Mouse (Mus musculus) thymus, adult 2 months (tissue): ENCODE results near the gene Frmd6. TPM values are rescaled to one million over a fixed set of nuclear protein-coding genes. Genes with fewer than 3 reads are reported as not detected.

Source experiments
- DNase-seq: peaks from one replicate; pipeline ENCODE4 v3.0.0; 2021
- H3K27ac ChIP-seq: fragments of 200-500 bp; 2 replicates; pipeline ENCODE4 v1.5.1; 2012; ENCODE audit warnings: low read length, control low read depth; ENCODE audit not compliant: control insufficient read depth, insufficient read depth
- H3K27me3 ChIP-seq: fragments of 200-500 bp; 2 replicates; pipeline ENCODE4 v1.6.1; 2012; ENCODE audit warnings: mild to moderate bottlenecking, low read length, moderate library complexity, mixed read lengths; ENCODE audit not compliant: control insufficient read depth, insufficient read depth
- H3K36me3 ChIP-seq: fragments of 200-500 bp; 2 replicates; pipeline ENCODE4 v1.6.1; 2012; ENCODE audit warnings: mild to moderate bottlenecking, low read length, moderate library complexity; ENCODE audit not compliant: control insufficient read depth, insufficient read depth
- H3K4me1 ChIP-seq: fragments of 200-500 bp; replicated peaks from 2 replicates; pipeline ENCODE4 v1.6.1; 2012; ENCODE audit warnings: low read length; ENCODE audit not compliant: control insufficient read depth, insufficient read depth
- H3K4me3 ChIP-seq: fragments of 200-500 bp; 2 replicates; pipeline ENCODE4 v1.5.1; 2012; ENCODE audit warnings: mild to moderate bottlenecking, low read length, control low read depth, moderate library complexity; ENCODE audit not compliant: control insufficient read depth, insufficient read depth
- CTCF ChIP-seq: fragments of 200-500 bp; IDR thresholded peaks from 2 replicates; pipeline ENCODE4 v1.5.1; 2012; ENCODE audit warnings: mild to moderate bottlenecking, control low read depth, low read length, moderate library complexity, borderline replicate concordance; ENCODE audit not compliant: control insufficient read depth, poor library complexity, insufficient read depth; ENCODE audit errors: extremely low read depth
- POLR2A ChIP-seq: fragments of 200-500 bp; IDR thresholded peaks from 2 replicates; pipeline ENCODE4 v1.6.1; 2012; ENCODE audit warnings: mild to moderate bottlenecking, low read length, control low read depth, moderate library complexity; ENCODE audit not compliant: control insufficient read depth, poor library complexity, insufficient read depth; ENCODE audit errors: extremely low read depth
- WGBS: fragments of 180-500 bp; shearing (Covaris S2); methylation state at CpG from one replicate; pipeline ENCODE4 v1.1.7; 2018; 5-methylcytosine and 5-hydroxymethylcytosine counted together
- polyA plus RNA-seq: library from polyadenylated mRNA; depleted of rRNA; stranded (reverse); fragments of >200 nt; gene quantifications from 2 replicates; pipeline ENCODE4 v1.2.3, GENCODE M21; 2012

Gene Frmd6
- polyA plus RNA-seq, 1 experiment = 21.2 TPM

- WGBS = 89% methylated on average over 6 of the region's 6 CpGs
- Histone ChIP-seq H3K27ac (no peak overlapping the region), H3K27me3 (no peaks in the 10 kb centered on the region), H3K4me3 (no peak overlapping the region), H3K36me3 (peaks cover 10% of the 10 kb centered on the region), H3K4me1 (peaks cover 48% of the 10 kb centered on the region)
- TF ChIP-seq CTCF (no peak), POLR2A (no peak)
- no peak for DNase-seq
Measured at GRCm38 (mm10) chr12:70884973-70885372, 59.7 kb downstream of the Frmd6 start.

- H3K4me3 ChIP-seq = no peak overlapping the region
- H3K4me1 ChIP-seq = peaks cover 42% of the 10 kb centered on the region
- H3K27ac ChIP-seq = no peak overlapping the region
- TF ChIP-seq CTCF (no peak), POLR2A (no peak)
- no peaks in the 10 kb centered on the region for H3K27me3 ChIP-seq
- 40% methylated on average over 10 of the region's 10 CpGs for WGBS
- no peak for DNase-seq
- H3K36me3 ChIP-seq = peaks cover 16% of the 10 kb centered on the region
Measured at GRCm38 (mm10) chr12:70885576-70885975, 60.3 kb downstream of the Frmd6 start.

- H3K4me1 ChIP-seq = peaks cover 5% of the 10 kb centered on the region
- TF ChIP-seq POLR2A = no peak
- TF ChIP-seq CTCF = no peak
- H3K4me3 ChIP-seq = no peak overlapping the region
- DNase-seq = no peak
- H3K36me3 ChIP-seq = peaks cover 38% of the 10 kb centered on the region
- 93% methylated on average over 5 of the region's 5 CpGs for WGBS
- H3K27me3 ChIP-seq = no peaks in the 10 kb centered on the region
- H3K27ac ChIP-seq = no peak overlapping the region
Measured at GRCm38 (mm10) chr12:70890405-70890804, 65.1 kb downstream of the Frmd6 start.

GRCm38 (mm10) chr12:70890874-70891470 lies 65.7 kb downstream of the Frmd6 start:
- no peaks in the 10 kb centered on the region for H3K27me3 ChIP-seq
- peaks cover 38% of the 10 kb centered on the region for H3K36me3 ChIP-seq
- no peak overlapping the region for H3K4me3 ChIP-seq
- no peak overlapping the region for H3K27ac ChIP-seq
- DNase-seq = no peak
- TF ChIP-seq POLR2A (no peak), CTCF (no peak)
- WGBS = 97% methylated on average over 8 of the region's 8 CpGs
- H3K4me1 ChIP-seq = no peaks in the 10 kb centered on the region; the same call in 1 of the 2 replicates

GRCm38 (mm10) chr12:70895275-70895674 lies 70.0 kb downstream of the Frmd6 start:
- Histone ChIP-seq H3K27ac (no peak overlapping the region), H3K4me3 (no peak overlapping the region), H3K4me1 (no peaks in the 10 kb centered on the region), H3K36me3 (peaks cover 38% of the 10 kb centered on the region), H3K27me3 (no peaks in the 10 kb centered on the region)
- DNase-seq = no peak
- WGBS = 93% methylated on average over 7 of the region's 7 CpGs
- TF ChIP-seq CTCF = no peak
- TF ChIP-seq POLR2A = no peak

GRCm38 (mm10) chr12:70896068-70896467 lies 70.8 kb downstream of the Frmd6 start:
- peaks cover 30% of the 10 kb centered on the region for H3K36me3 ChIP-seq

DNA sequence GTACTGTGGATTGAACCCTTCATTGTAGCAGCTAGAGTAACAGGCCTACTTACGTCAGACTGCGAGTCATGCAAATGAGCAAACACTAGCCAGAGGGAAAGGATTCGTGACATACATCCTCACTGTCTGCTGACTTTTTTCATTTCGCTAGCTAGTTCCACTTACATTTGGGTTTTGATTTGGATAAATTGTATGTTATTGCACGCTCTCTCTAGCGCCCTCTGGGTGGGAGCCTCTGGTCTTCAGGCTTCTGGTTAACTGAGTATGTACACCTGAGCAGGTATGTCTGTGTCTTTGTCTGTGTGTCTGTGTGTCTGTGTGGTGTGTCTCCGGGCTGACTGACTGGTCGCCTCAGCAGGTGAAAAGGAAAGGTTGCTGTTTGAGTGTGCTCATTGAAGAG lies 72.1 kb downstream of the Frmd6 start:
- WGBS = 89% methylated on average over 8 of the region's 8 CpGs
- no peaks in the 10 kb centered on the region for H3K27me3 ChIP-seq
- H3K27ac ChIP-seq = no peak overlapping the region
- no peak overlapping the region for H3K4me3 ChIP-seq
- TF ChIP-seq CTCF = no peak
- no peak for TF ChIP-seq POLR2A
- peaks cover 30% of the 10 kb centered on the region for H3K36me3 ChIP-seq
- peak; percentile 60 for DNase-seq
- H3K4me1 ChIP-seq = no peaks in the 10 kb centered on the region

More at GRCm38 (mm10) chr12:70896068-70896467, 70.8 kb downstream of the Frmd6 start:
- Histone ChIP-seq H3K27ac (no peak overlapping the region), H3K4me3 (no peak overlapping the region), H3K27me3 (no peaks in the 10 kb centered on the region), H3K4me1 (no peaks in the 10 kb centered on the region)
- WGBS = 96% methylated on average over 10 of the region's 10 CpGs
- DNase-seq = no peak
- TF ChIP-seq CTCF (no peak), POLR2A (no peak)
